Mouse (Mus musculus): ENCODE results near the gene Nipal3. TPM values are rescaled to one million over a fixed set of nuclear protein-coding genes. Genes with fewer than 3 reads are reported as not detected.
A peak's percentile ranks its signal among the peaks of the same experiment; 100 is the strongest.

Nipal3 gene
- polyA plus RNA-seq, 1 experiment from 2014 or later = 4.5 TPM

DNA sequence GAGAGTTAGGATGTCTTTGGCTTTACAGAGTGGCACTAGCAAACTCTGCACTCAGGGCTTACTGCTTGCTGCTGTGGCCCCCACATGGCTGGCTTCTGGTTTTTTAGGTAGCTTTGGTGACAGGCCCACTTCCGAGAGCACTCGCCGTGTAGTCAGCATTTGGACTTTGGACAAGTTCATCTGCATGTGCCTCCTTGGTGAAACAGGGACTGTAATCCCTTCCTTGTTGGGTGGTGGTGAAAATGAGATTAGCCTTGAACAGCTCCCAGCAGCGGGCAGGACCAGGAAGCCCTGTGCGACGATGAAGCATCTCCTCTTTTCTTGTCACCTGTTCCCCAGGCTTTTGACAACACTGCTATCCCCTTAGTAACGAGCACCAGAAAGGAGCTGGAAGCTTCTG is 19.0 kb upstream of the Nipal3 start:
- Histone ChIP-seq H3K4me3 (ENCODE audit: low read depth, low read length) (no peak overlapping the region), H3K9me3 (ENCODE audit: control insufficient read depth, low read length) (no peaks in the 10 kb centered on the region), H3K4me2 (no peak overlapping the region), H3K4me1 (replicated peaks; ENCODE audit: control insufficient read depth, insufficient read depth, low read length) (no peaks in the 10 kb centered on the region), H3K27me3 (replicated peaks; ENCODE audit: control insufficient read depth, insufficient read depth, low read length) (no peaks in the 10 kb centered on the region), H3K9ac (ENCODE audit: low read depth, low read length) (no peak overlapping the region), H3K27ac (ENCODE audit: low read depth, low read length) (no peak overlapping the region), H3K36me3 (ENCODE audit: control insufficient read depth, insufficient read depth, low read length) (no peaks in the 10 kb centered on the region)
- 83% methylated on average over 7 of the region's 7 CpGs for WGBS
- DNase-seq (ENCODE audit: low spot score) (no peak), ATAC-seq (replicated peaks; ENCODE audit: low FRiP score) (no peak)

DNA sequence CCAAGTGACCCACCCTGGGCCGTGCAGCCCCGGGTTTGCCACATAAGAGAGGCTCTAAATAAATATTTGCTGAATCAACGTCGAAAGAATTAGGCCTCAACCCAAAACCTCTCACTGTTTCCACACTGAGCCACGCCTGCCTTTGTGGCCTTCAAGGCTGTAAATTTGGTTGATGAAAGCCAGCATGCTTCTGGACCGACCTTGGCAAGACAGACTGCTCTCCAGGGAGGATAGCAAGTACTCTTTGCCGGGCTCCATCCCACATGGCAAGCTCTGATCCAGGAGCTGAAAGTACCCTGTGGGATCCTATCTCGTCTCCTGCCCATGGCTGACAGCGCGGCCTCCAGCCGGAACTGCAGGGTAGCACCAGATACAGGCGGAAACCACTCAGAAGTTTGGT is 14.7 kb upstream of the Nipal3 start:
- 62% methylated on average over 12 of the region's 12 CpGs for WGBS
- no peaks in the 10 kb centered on the region for H3K36me3 ChIP-seq (ENCODE audit: control insufficient read depth, insufficient read depth, low read length)
- no peaks in the 10 kb centered on the region for H3K9me3 ChIP-seq (ENCODE audit: control insufficient read depth, low read length)
- ATAC-seq (replicated peaks; ENCODE audit: low FRiP score) (no peak), DNase-seq (ENCODE audit: low spot score) (no peak)
- H3K4me1 ChIP-seq (replicated peaks; ENCODE audit: control insufficient read depth, insufficient read depth, low read length) = no peaks in the 10 kb centered on the region; the same call in 1 of the 2 replicates
- no peak overlapping the region for H3K27ac ChIP-seq (ENCODE audit: low read depth, low read length)
- H3K4me3 ChIP-seq (ENCODE audit: low read depth, low read length) = no peak overlapping the region
- no peak overlapping the region for H3K4me2 ChIP-seq
- no peak overlapping the region for H3K9ac ChIP-seq (ENCODE audit: low read depth, low read length)
- H3K27me3 ChIP-seq (replicated peaks; ENCODE audit: control insufficient read depth, insufficient read depth, low read length) = no peaks in the 10 kb centered on the region

GRCm38 (mm10) chr4:135508419-135509039 is 13.7 kb upstream of the Nipal3 start:
- no peaks in the 10 kb centered on the region for H3K36me3 ChIP-seq (ENCODE audit: control insufficient read depth, insufficient read depth, low read length)
- H3K27me3 ChIP-seq (replicated peaks; ENCODE audit: control insufficient read depth, insufficient read depth, low read length) = no peaks in the 10 kb centered on the region
- H3K4me3 ChIP-seq (ENCODE audit: low read depth, low read length) = no peak overlapping the region
- H3K27ac ChIP-seq (ENCODE audit: low read depth, low read length) = no peak overlapping the region
- no peaks in the 10 kb centered on the region for H3K9me3 ChIP-seq (ENCODE audit: control insufficient read depth, low read length)
- 16% methylated on average over 13 of the region's 13 CpGs for WGBS
- ATAC-seq (replicated peaks; ENCODE audit: low FRiP score) = no peak; the same call in 1 of the 2 replicates
- peak overlapping the region; percentile 33; the same call in 1 of the 2 replicates for H3K4me2 ChIP-seq
- H3K9ac ChIP-seq (ENCODE audit: low read depth, low read length) = no peak overlapping the region
- H3K4me1 ChIP-seq (replicated peaks; ENCODE audit: control insufficient read depth, insufficient read depth, low read length) = no peaks in the 10 kb centered on the region; the same call in 1 of the 2 replicates
- DNase-seq (ENCODE audit: low spot score) = peak; percentile 70

GRCm38 (mm10) chr4:135507547-135508350 is 12.9 kb upstream of the Nipal3 start:
- H3K27ac ChIP-seq (ENCODE audit: low read depth, low read length) = no peak overlapping the region
- WGBS = 10% methylated on average over 22 of the region's 22 CpGs

GRCm38 (mm10) chr4:135505794-135506193 is 11.0 kb upstream of the Nipal3 start:
- Histone ChIP-seq H3K27ac (ENCODE audit: low read depth, low read length) (no peak overlapping the region), H3K4me2 (no peak overlapping the region), H3K9me3 (ENCODE audit: control insufficient read depth, low read length) (no peaks in the 10 kb centered on the region; the same call in 1 of the 2 replicates), H3K4me3 (ENCODE audit: low read depth, low read length) (no peak overlapping the region), H3K9ac (ENCODE audit: low read depth, low read length) (no peak overlapping the region), H3K27me3 (replicated peaks; ENCODE audit: control insufficient read depth, insufficient read depth, low read length) (no peaks in the 10 kb centered on the region), H3K36me3 (ENCODE audit: control insufficient read depth, insufficient read depth, low read length) (no peaks in the 10 kb centered on the region), H3K4me1 (replicated peaks; ENCODE audit: control insufficient read depth, insufficient read depth, low read length) (no peaks in the 10 kb centered on the region; the same call in 1 of the 2 replicates)
- WGBS = 70% methylated on average over 11 of the region's 11 CpGs
- DNase-seq (ENCODE audit: low spot score) = no peak
- no peak for ATAC-seq (replicated peaks; ENCODE audit: low FRiP score)

More at GRCm38 (mm10) chr4:135507547-135508350, 12.9 kb upstream of the Nipal3 start:
- Histone ChIP-seq H3K9me3 (ENCODE audit: control insufficient read depth, low read length) (no peaks in the 10 kb centered on the region), H3K4me1 (replicated peaks; ENCODE audit: control insufficient read depth, insufficient read depth, low read length) (no peaks in the 10 kb centered on the region; the same call in 1 of the 2 replicates), H3K4me3 (ENCODE audit: low read depth, low read length) (peak overlapping the region; percentile 34), H3K27me3 (replicated peaks; ENCODE audit: control insufficient read depth, insufficient read depth, low read length) (no peaks in the 10 kb centered on the region), H3K9ac (ENCODE audit: low read depth, low read length) (peak overlapping the region; percentile 8), H3K36me3 (ENCODE audit: control insufficient read depth, insufficient read depth, low read length) (no peaks in the 10 kb centered on the region), H3K4me2 (peak overlapping the region; percentile 63)
- ATAC-seq (replicated peaks; ENCODE audit: low FRiP score) = peak; percentile 80
- DNase-seq (ENCODE audit: low spot score) = peak; percentile 65

GRCm38 (mm10) chr4:135501587-135501986 is 6.7 kb upstream of the Nipal3 start:
- DNase-seq (ENCODE audit: low spot score) (no peak), ATAC-seq (replicated peaks; ENCODE audit: low FRiP score) (no peak)
- Histone ChIP-seq H3K4me1 (replicated peaks; ENCODE audit: control insufficient read depth, insufficient read depth, low read length) (no peaks in the 10 kb centered on the region), H3K9ac (ENCODE audit: low read depth, low read length) (no peak overlapping the region), H3K36me3 (ENCODE audit: control insufficient read depth, insufficient read depth, low read length) (no peaks in the 10 kb centered on the region), H3K4me3 (ENCODE audit: low read depth, low read length) (no peak overlapping the region), H3K9me3 (ENCODE audit: control insufficient read depth, low read length) (no peaks in the 10 kb centered on the region; the same call in 1 of the 2 replicates), H3K27me3 (replicated peaks; ENCODE audit: control insufficient read depth, insufficient read depth, low read length) (no peaks in the 10 kb centered on the region), H3K27ac (ENCODE audit: low read depth, low read length) (no peak overlapping the region), H3K4me2 (no peak overlapping the region)
- WGBS = 39% methylated on average over 4 of the region's 4 CpGs

DNA sequence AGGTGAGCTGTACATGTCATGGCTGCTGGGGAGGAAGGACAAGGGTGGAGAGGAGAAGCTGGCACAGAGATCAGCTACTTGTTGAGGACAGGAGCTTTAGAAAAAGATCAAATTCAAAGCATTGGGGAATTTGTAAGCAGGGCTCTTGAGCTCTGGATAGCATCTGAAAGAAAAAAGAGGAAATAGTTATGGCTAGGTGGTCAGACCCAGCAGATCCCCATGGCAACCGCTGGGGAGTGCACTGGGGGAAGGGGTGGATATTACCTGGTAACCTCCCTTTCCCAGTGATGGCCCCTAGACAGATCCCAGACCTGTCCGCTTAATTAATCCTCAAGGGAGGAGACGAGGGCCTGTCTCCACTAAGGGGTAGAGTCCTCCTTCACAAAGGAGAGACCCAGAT is 5.0 kb upstream of the Nipal3 start:
- 72% methylated on average over 3 of the region's 3 CpGs for WGBS
- no peak overlapping the region for H3K9ac ChIP-seq (ENCODE audit: low read depth, low read length)
- 0 out of 2 replicates have a peak, but pooled peaks cover 5% of the 10 kb centered on the region for H3K4me1 ChIP-seq (replicated peaks; ENCODE audit: control insufficient read depth, insufficient read depth, low read length)
- ATAC-seq (replicated peaks; ENCODE audit: low FRiP score) (no peak), DNase-seq (ENCODE audit: low spot score) (no peak)
- H3K27ac ChIP-seq (ENCODE audit: low read depth, low read length) = no peak overlapping the region
- no peaks in the 10 kb centered on the region; the same call in 1 of the 2 replicates for H3K9me3 ChIP-seq (ENCODE audit: control insufficient read depth, low read length)
- H3K4me2 ChIP-seq = no peak overlapping the region
- no peaks in the 10 kb centered on the region for H3K27me3 ChIP-seq (replicated peaks; ENCODE audit: control insufficient read depth, insufficient read depth, low read length)
- H3K36me3 ChIP-seq (ENCODE audit: control insufficient read depth, insufficient read depth, low read length) = no peaks in the 10 kb centered on the region
- H3K4me3 ChIP-seq (ENCODE audit: low read depth, low read length) = no peak overlapping the region

GRCm38 (mm10) chr4:135498136-135498535 is 3.3 kb upstream of the Nipal3 start:
- DNase-seq (ENCODE audit: low spot score) (no peak), ATAC-seq (replicated peaks; ENCODE audit: low FRiP score) (no peak)
- H3K27me3 ChIP-seq (replicated peaks; ENCODE audit: control insufficient read depth, insufficient read depth, low read length) = no peaks in the 10 kb centered on the region
- H3K4me3 ChIP-seq (ENCODE audit: low read depth, low read length) = no peak overlapping the region
- H3K4me1 ChIP-seq (replicated peaks; ENCODE audit: control insufficient read depth, insufficient read depth, low read length) = peaks cover 11% of the 10 kb centered on the region
- no peak overlapping the region for H3K27ac ChIP-seq (ENCODE audit: low read depth, low read length)
- H3K9me3 ChIP-seq (ENCODE audit: control insufficient read depth, low read length) = no peaks in the 10 kb centered on the region; the same call in 1 of the 2 replicates
- 74% methylated on average over 6 of the region's 6 CpGs for WGBS
- H3K36me3 ChIP-seq (ENCODE audit: control insufficient read depth, insufficient read depth, low read length) = no peaks in the 10 kb centered on the region
- no peak overlapping the region for H3K9ac ChIP-seq (ENCODE audit: low read depth, low read length)
- no peak overlapping the region for H3K4me2 ChIP-seq

Data from liver, embryonic 11.5 days (tissue).